Mouse (Mus musculus): ENCODE results near the gene Klf5. TPM values are rescaled to one million over a fixed set of nuclear protein-coding genes. Genes with fewer than 3 reads are reported as not detected.

The Klf5 gene
- polyA plus RNA-seq, 1 experiment from 2014 or later = not detected

DNA sequence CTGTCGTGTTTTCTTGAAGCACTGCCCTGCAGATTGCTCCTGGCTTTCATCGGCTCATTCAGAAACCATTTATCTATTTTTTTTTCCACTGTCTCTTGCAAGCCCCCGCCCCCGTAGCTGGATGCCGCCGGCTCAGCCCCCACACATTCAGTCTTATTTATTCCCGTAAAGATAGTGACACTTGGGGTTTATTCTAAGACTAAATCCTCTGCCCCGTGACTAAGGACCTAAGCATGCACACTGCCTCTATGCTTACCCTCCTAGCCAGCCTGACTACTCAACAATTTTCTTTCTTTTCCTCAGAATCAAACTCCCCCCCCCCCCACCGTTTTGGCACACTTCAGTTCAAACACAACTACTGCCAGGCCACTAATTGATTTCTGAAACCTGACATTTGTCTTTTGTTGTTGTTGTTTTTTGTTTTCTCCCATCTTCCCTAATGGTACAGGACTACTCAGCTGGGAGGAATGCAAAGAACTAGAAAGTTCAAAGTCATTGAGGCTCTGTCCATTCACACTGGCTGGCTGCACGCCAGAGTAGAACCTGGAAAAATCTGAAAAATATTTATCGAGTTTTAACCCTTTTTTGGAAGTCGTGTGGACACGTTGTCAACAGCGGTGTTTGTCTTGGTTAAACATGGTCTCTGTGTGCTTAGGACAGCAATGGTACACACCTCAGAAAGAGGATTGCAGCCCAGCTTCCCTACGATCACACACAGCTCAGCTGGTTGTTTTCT lies 2.7 kb upstream of the Klf5 start:
- H3K27ac ChIP-seq = no peak overlapping the region
- H3K79me2 ChIP-seq (ENCODE audit: inconsistent target) = no peaks in the 10 kb centered on the region
- 92% methylated on average over 14 of the region's 15 CpGs for WGBS (ENCODE audit: missing documents)
- no peak overlapping the region for H3K4me3 ChIP-seq (ENCODE audit: inconsistent target)
- H3K36me3 ChIP-seq (ENCODE audit: inconsistent target) = no peaks in the 10 kb centered on the region

DNA sequence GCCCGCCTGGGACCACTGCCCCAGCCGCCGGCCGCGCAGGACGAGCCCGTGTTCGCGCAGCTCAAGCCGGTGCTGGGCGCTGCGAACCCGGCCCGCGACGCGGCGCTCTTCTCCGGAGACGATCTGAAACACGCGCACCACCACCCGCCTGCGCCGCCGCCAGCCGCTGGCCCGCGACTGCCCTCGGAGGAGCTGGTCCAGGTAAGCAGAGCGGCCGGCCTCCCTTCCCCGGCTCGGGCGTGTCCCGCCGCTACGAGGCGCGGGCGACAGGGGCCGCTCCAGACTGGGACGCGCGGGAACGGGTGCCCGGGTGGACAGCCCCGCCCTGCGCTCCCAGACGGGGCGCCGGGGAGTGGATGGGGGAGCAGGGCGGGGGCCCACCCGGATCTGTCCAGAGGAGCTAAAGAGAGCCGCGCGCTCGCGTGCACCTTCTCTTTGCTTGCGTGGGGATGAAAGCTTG lies 561 bp downstream of the Klf5 start:
- WGBS (ENCODE audit: missing documents) = under 1% methylated on average over 60 of the region's 60 CpGs
- no peaks in the 10 kb centered on the region for H3K36me3 ChIP-seq (ENCODE audit: inconsistent target)
- H3K27ac ChIP-seq = no peak overlapping the region
- H3K79me2 ChIP-seq (ENCODE audit: inconsistent target) = no peaks in the 10 kb centered on the region
- no peak overlapping the region for H3K4me3 ChIP-seq (ENCODE audit: inconsistent target)

GRCm38 (mm10) chr14:99299701-99300191 lies 1.3 kb downstream of the Klf5 start:
- Histone ChIP-seq H3K36me3 (ENCODE audit: inconsistent target) (no peaks in the 10 kb centered on the region), H3K79me2 (ENCODE audit: inconsistent target) (no peaks in the 10 kb centered on the region), H3K27ac (no peak overlapping the region), H3K4me3 (ENCODE audit: inconsistent target) (no peak overlapping the region)
- WGBS (ENCODE audit: missing documents) = 10% methylated on average over 21 of the region's 21 CpGs

- Histone ChIP-seq H3K79me2 (ENCODE audit: inconsistent target) (no peaks in the 10 kb centered on the region), H3K36me3 (ENCODE audit: inconsistent target) (no peaks in the 10 kb centered on the region), H3K27ac (no peak overlapping the region), H3K4me3 (ENCODE audit: inconsistent target) (no peak overlapping the region)
- 90% methylated on average over 11 of the region's 11 CpGs for WGBS (ENCODE audit: missing documents)
These were observed 3.0 kb downstream of the Klf5 start for GRCm38 (mm10) chr14:99301472-99301871.

- Histone ChIP-seq H3K36me3 (ENCODE audit: inconsistent target) (no peaks in the 10 kb centered on the region), H3K79me2 (ENCODE audit: inconsistent target) (no peaks in the 10 kb centered on the region), H3K27ac (no peak overlapping the region), H3K4me3 (ENCODE audit: inconsistent target) (no peak overlapping the region)
- 69% methylated on average over 3 of the region's 3 CpGs for WGBS (ENCODE audit: missing documents)
These were observed 5.9 kb downstream of the Klf5 start for GRCm38 (mm10) chr14:99304387-99304786.

DNA sequence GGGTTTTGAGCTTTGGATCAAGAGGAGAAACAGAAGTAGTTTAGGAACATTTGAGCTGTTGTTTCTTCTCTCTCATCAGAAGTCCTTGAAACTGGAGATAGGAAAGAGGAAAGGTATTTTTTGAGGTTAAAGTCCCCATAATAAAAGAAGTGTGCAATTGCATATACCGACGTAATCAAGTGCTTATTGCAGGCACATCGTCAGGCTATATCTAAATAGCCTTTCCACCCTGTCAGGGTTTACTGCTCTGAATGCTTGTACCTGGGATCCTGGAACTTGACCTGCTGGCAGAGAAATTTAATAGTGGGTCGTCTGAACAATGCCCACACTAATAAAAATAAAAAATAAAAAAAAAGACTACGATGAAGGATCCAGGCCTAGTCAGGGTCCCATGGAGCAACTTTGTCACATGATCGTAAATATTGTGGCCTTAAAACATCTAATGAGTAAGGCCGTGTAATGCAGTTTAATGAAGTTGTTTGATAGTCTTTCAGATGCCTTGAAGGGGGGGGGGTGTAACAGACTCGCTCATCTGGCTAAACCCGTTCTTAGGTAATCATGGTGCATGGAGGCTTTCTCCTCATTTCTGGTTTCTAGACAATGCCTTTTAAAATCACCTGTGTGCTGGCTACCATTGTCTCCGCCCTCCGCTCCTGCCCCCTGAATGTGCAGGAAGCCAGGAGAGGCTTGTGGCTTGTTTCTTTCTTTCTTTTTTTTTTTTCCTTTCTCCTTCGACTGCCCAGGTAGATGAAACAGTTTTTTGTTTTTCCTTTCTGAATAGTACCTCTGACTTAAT lies 6.7 kb downstream of the Klf5 start:
- H3K79me2 ChIP-seq (ENCODE audit: inconsistent target) = no peaks in the 10 kb centered on the region
- H3K36me3 ChIP-seq (ENCODE audit: inconsistent target) = no peaks in the 10 kb centered on the region
- H3K27ac ChIP-seq = no peak overlapping the region
- WGBS (ENCODE audit: missing documents) = 88% methylated on average over 12 of the region's 12 CpGs
- no peak overlapping the region for H3K4me3 ChIP-seq (ENCODE audit: inconsistent target)

- 90% methylated on average over 7 of the region's 7 CpGs for whole genome bisulfite sequencing (ENCODE audit: missing documents)
- Histone ChIP-seq H3K36me3 (ENCODE audit: inconsistent target) (no peaks in the 10 kb centered on the region), H3K79me2 (ENCODE audit: inconsistent target) (no peaks in the 10 kb centered on the region), H3K4me3 (ENCODE audit: inconsistent target) (no peak overlapping the region), H3K27ac (no peak overlapping the region)
These were observed 7.9 kb downstream of the Klf5 start for GRCm38 (mm10) chr14:99306410-99306809.

GRCm38 (mm10) chr14:99309606-99310005 lies 11.1 kb downstream of the Klf5 start:
- no peaks in the 10 kb centered on the region for H3K79me2 ChIP-seq (ENCODE audit: inconsistent target)
- no peaks in the 10 kb centered on the region for H3K36me3 ChIP-seq (ENCODE audit: inconsistent target)
- H3K27ac ChIP-seq = no peak overlapping the region
- WGBS (ENCODE audit: missing documents) = 96% methylated on average over 9 of the region's 9 CpGs
- no peak overlapping the region for H3K4me3 ChIP-seq (ENCODE audit: inconsistent target)

GRCm38 (mm10) chr14:99310358-99310757 lies 11.9 kb downstream of the Klf5 start:
- Histone ChIP-seq H3K36me3 (ENCODE audit: inconsistent target) (no peaks in the 10 kb centered on the region), H3K27ac (no peak overlapping the region), H3K4me3 (ENCODE audit: inconsistent target) (no peak overlapping the region), H3K79me2 (ENCODE audit: inconsistent target) (no peaks in the 10 kb centered on the region)
- 97% methylated on average over 7 of the region's 7 CpGs for WGBS (ENCODE audit: missing documents)

DNA sequence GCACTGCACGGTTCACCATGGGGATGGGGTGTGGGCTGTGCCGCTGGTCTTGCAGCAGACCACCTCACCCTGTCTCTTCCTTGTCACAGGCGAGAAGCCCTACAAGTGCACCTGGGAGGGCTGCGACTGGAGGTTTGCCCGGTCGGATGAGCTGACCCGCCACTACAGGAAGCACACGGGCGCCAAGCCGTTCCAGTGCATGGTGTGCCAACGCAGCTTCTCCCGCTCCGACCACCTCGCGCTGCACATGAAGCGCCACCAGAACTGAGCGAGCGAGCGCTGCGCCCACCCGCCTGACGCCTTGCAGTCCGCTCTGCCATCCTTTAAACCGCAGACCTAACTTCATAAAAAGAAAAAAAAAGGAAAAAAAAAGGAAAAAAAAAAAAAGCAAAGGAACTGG lies 14.6 kb downstream of the Klf5 start:
- no peaks in the 10 kb centered on the region for H3K79me2 ChIP-seq (ENCODE audit: inconsistent target)
- no peak overlapping the region for H3K4me3 ChIP-seq (ENCODE audit: inconsistent target)
- 90% methylated on average over 18 of the region's 24 CpGs for WGBS (ENCODE audit: missing documents)
- H3K36me3 ChIP-seq (ENCODE audit: inconsistent target) = no peaks in the 10 kb centered on the region
- no peak overlapping the region for H3K27ac ChIP-seq

DNA sequence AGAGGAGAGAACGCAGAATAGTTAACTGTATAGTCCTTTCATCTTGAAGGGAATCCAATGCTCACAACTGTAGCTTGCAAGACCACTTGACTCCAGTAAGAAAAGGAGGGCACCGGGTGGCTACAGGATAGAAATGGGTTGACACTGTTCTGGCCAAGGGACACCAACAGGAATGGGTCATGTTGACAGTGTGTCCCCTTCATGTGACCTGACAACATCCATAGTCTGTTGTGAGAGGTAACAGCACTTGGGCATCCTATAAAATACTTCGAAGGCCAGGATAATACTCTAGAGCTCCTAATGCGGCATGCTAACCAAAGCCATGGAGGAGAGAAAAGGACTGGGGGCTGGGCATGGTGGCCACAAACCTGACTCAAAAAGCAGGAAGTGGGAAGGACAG lies 17.8 kb downstream of the Klf5 start:
- 91% methylated on average over 3 of the region's 4 CpGs for WGBS (ENCODE audit: missing documents)
- Histone ChIP-seq H3K79me2 (ENCODE audit: inconsistent target) (no peaks in the 10 kb centered on the region), H3K4me3 (ENCODE audit: inconsistent target) (no peak overlapping the region), H3K27ac (no peak overlapping the region), H3K36me3 (ENCODE audit: inconsistent target) (no peaks in the 10 kb centered on the region)

DNA sequence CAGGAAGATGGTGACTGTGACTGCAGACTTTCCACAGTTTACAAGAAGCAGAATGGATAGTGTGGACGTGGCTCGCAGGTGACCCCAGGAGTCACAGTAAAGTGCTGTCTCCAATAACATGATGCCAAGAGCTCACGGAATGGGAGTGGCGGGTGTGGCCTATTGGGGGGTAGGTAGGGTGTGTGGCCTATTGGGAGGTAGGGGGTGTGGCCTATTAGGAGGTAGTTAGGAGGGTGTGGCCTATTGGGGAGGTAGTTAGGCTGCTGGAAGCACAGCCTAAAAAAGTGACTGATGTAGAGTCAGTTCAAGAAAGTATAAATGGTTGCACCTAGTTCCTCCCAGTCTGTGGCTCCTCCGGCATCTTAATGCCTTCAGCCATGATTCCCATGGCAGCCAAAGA lies 22.2 kb downstream of the Klf5 start:
- no peaks in the 10 kb centered on the region for H3K36me3 ChIP-seq (ENCODE audit: inconsistent target)
- no peaks in the 10 kb centered on the region for H3K79me2 ChIP-seq (ENCODE audit: inconsistent target)
- no peak overlapping the region for H3K27ac ChIP-seq
- H3K4me3 ChIP-seq (ENCODE audit: inconsistent target) = no peak overlapping the region
- WGBS (ENCODE audit: missing documents) = 95% methylated on average over 5 of the region's 5 CpGs

DNA sequence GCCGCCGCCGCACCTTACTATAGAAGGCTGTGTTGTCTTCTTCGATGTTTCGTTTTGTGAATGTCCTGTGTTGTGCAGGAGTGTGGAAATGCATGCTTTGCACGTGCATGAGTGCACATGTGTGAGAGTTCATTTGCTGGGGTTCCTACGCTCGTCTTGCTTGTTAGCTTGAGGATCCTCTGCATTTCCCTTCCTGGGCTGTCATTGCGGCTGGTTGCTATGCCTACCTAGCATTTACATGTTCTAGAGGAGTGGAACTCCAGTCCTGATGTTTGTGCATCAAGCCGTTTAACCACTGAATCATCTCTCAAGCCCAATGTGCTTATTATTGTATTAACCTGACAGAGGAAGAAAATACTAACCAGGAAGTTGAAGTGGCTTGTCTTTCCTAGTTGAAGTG lies 24.9 kb downstream of the Klf5 start:
- no peak overlapping the region for H3K27ac ChIP-seq
- H3K4me3 ChIP-seq (ENCODE audit: inconsistent target) = no peak overlapping the region
- WGBS (ENCODE audit: missing documents) = 96% methylated on average over 10 of the region's 10 CpGs
- no peaks in the 10 kb centered on the region for H3K36me3 ChIP-seq (ENCODE audit: inconsistent target)
- H3K79me2 ChIP-seq (ENCODE audit: inconsistent target) = no peaks in the 10 kb centered on the region

DNA sequence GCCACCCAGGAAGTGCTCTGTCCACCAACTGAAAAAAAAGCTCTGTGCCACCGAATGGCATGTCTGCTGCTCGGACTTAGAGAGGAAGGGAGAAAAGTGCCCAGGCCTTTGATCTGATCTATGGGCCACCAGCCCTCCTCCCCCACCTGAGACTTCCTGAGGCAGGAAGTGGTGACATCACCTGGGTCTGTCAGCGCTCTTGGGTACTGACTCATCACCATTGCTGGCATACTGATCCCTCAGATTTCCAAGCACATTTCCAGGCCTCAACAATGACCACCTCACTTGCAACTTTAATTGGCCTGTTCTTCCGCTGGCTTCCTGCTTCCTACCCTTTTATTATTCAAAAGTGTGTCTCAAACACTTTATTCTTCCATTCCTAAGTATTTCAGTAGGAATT lies 26.0 kb downstream of the Klf5 start:
- 62% methylated on average over 4 of the region's 4 CpGs for WGBS (ENCODE audit: missing documents)
- no peaks in the 10 kb centered on the region for H3K79me2 ChIP-seq (ENCODE audit: inconsistent target)
- no peaks in the 10 kb centered on the region for H3K36me3 ChIP-seq (ENCODE audit: inconsistent target)
- no peak overlapping the region for H3K27ac ChIP-seq
- H3K4me3 ChIP-seq (ENCODE audit: inconsistent target) = no peak overlapping the region
